ENCODE assay signal across 20 mouse cellular contexts in genomic region chr2:128174604-128175342, GRCm38 (mm10). TPM values are rescaled to one million over a fixed set of nuclear protein-coding genes. Genes with fewer than 3 reads are reported as not detected.
DNase-seq lines count a peak whose midpoint lies in the region; ATAC-seq and TF ChIP-seq lines count a peak whose summit lies in the region.
"Had no signal": no experiment of that assay in that cellular context is flagged by ENCODE, and none has a peak within 500 bp of the region (broad histone marks: within the 10 kb centered on the region; RNA-seq: fewer than 3 reads in every experiment).

No protein-coding gene starts in this region.

- peaks cover 9% of the 10 kb centered on the region for H3K4me1 ChIP-seq in hindbrain, postnatal 0 days (ENCODE audit: insufficient read depth, low read length)
- H3K4me1 ChIP-seq in hindbrain, embryonic 14.5 days (replicated peaks; ENCODE audit: control insufficient read depth, insufficient read depth, low read length) = peaks cover 19% of the 10 kb centered on the region; the same call in 1 of the 2 replicates
- no peaks in the 10 kb centered on the region; the same call in 1 of the 2 replicates for H3K4me1 ChIP-seq in midbrain, postnatal 0 days (ENCODE audit: insufficient read depth, low read length)
- no peaks in the 10 kb centered on the region; the same call in 1 of the 2 replicates for H3K4me1 ChIP-seq in midbrain, embryonic 11.5 days (ENCODE audit: control insufficient read depth, insufficient read depth, low read length)
- H3K4me1 ChIP-seq in liver, embryonic 15.5 days (replicated peaks) = peaks cover 60% of the 10 kb centered on the region

- H3K27me3 ChIP-seq in hindbrain, postnatal 0 days (ENCODE audit: insufficient read depth, low read length) = no peaks in the 10 kb centered on the region
- no peaks in the 10 kb centered on the region for H3K27me3 ChIP-seq in hindbrain, embryonic 14.5 days (ENCODE audit: control insufficient read depth, insufficient read depth, low read length)
- H3K27me3 ChIP-seq in midbrain, postnatal 0 days (ENCODE audit: insufficient read depth, low read length) = no peaks in the 10 kb centered on the region
- H3K27me3 ChIP-seq in midbrain, embryonic 11.5 days (ENCODE audit: control insufficient read depth, insufficient read depth, low read length) = no peaks in the 10 kb centered on the region
- H3K27me3 ChIP-seq in liver, embryonic 15.5 days = no peaks in the 10 kb centered on the region
- H3K27me3 ChIP-seq: embryonic facial prominence, embryonic 12.5 days; hindbrain, embryonic 13.5 days; limb, embryonic 13.5 days; midbrain, embryonic 13.5 days; Patski had no signal

- H3K4me3 ChIP-seq in hindbrain, postnatal 0 days (ENCODE audit: low read length) = no peak overlapping the region
- H3K4me3 ChIP-seq in hindbrain, embryonic 14.5 days (replicated peaks; ENCODE audit: low read length) = no peak overlapping the region
- no peak overlapping the region for H3K4me3 ChIP-seq in midbrain, postnatal 0 days (ENCODE audit: low read depth, low read length)
- no peak overlapping the region for H3K4me3 ChIP-seq in midbrain, embryonic 11.5 days (ENCODE audit: low read depth, low read length)
- H3K4me3 ChIP-seq in liver, embryonic 15.5 days (replicated peaks) = no peak overlapping the region
- H3K4me3 ChIP-seq: embryonic facial prominence, embryonic 12.5 days; hindbrain, embryonic 13.5 days; limb, embryonic 13.5 days; midbrain, embryonic 13.5 days had no signal

- no peak for TF ChIP-seq CTCF in hindbrain, postnatal 0 days (IDR thresholded peaks at IDR 0.05; ENCODE audit: low read depth)
- no peak for TF ChIP-seq CTCF in midbrain, postnatal 0 days (IDR thresholded peaks at IDR 0.05)

- 58% methylated on average over 9 of the region's 9 CpGs for WGBS in hindbrain, postnatal 0 days
- WGBS in hindbrain, embryonic 14.5 days = 67% methylated on average over 9 of the region's 9 CpGs
- WGBS in midbrain, postnatal 0 days = 71% methylated on average over 9 of the region's 9 CpGs
- 76% methylated on average over 9 of the region's 9 CpGs for WGBS in midbrain, embryonic 11.5 days
- WGBS in liver, embryonic 15.5 days (ENCODE audit: insufficient replicate concordance) = 50% methylated on average over 9 of the region's 9 CpGs

- no peak overlapping the region for H3K27ac ChIP-seq in hindbrain, postnatal 0 days
- no peak overlapping the region for H3K27ac ChIP-seq in hindbrain, embryonic 14.5 days
- H3K27ac ChIP-seq in midbrain, postnatal 0 days (ENCODE audit: low read depth, low read length) = no peak overlapping the region
- no peak overlapping the region for H3K27ac ChIP-seq in midbrain, embryonic 11.5 days (ENCODE audit: low read depth, low read length)
- peak overlapping the region; percentile 74 for H3K27ac ChIP-seq in liver, embryonic 15.5 days (replicated peaks)
- H3K27ac ChIP-seq: embryonic facial prominence, embryonic 12.5 days; hindbrain, embryonic 13.5 days; limb, embryonic 13.5 days; macrophage; midbrain, embryonic 13.5 days had no signal

- H3K36me3 ChIP-seq in hindbrain, postnatal 0 days (ENCODE audit: insufficient read depth, low read length) = no peaks in the 10 kb centered on the region
- H3K36me3 ChIP-seq in hindbrain, embryonic 14.5 days (replicated peaks; ENCODE audit: control insufficient read depth, insufficient read depth) = no peaks in the 10 kb centered on the region
- H3K36me3 ChIP-seq in midbrain, postnatal 0 days (ENCODE audit: insufficient read depth, low read length) = no peaks in the 10 kb centered on the region
- H3K36me3 ChIP-seq in midbrain, embryonic 11.5 days (ENCODE audit: control insufficient read depth, insufficient read depth, low read length) = no peaks in the 10 kb centered on the region
- H3K36me3 ChIP-seq in liver, embryonic 15.5 days (replicated peaks) = no peaks in the 10 kb centered on the region
- H3K36me3 ChIP-seq: embryonic facial prominence, embryonic 12.5 days; hindbrain, embryonic 13.5 days; limb, embryonic 13.5 days; midbrain, embryonic 13.5 days had no signal

- H3K4me2 ChIP-seq in hindbrain, postnatal 0 days (ENCODE audit: low read depth, low read length) = no peak overlapping the region
- H3K4me2 ChIP-seq in hindbrain, embryonic 14.5 days (replicated peaks) = no peak overlapping the region
- H3K4me2 ChIP-seq in midbrain, postnatal 0 days (ENCODE audit: low read depth, low read length, poor library complexity, severe bottlenecking) = no peak overlapping the region
- H3K4me2 ChIP-seq in midbrain, embryonic 11.5 days = no peak overlapping the region
- no peak overlapping the region for H3K4me2 ChIP-seq in liver, embryonic 15.5 days
- H3K4me2 ChIP-seq: embryonic facial prominence, embryonic 12.5 days; heart, embryonic 11.5 days; hindbrain, embryonic 13.5 days; limb, embryonic 13.5 days; midbrain, embryonic 13.5 days had no signal

- no peak for ATAC-seq in hindbrain, postnatal 0 days
- ATAC-seq in hindbrain, embryonic 14.5 days (ENCODE audit: low FRiP score) = no peak
- no peak for ATAC-seq in midbrain, postnatal 0 days (ENCODE audit: low FRiP score)
- no peak for ATAC-seq in midbrain, embryonic 11.5 days (ENCODE audit: low FRiP score)
- peak; percentile 67 for ATAC-seq in liver, embryonic 15.5 days (ENCODE audit: insufficient read depth)
- ATAC-seq: activated CD4-positive, CD25-positive, alpha-beta regulatory T cell, adult 4 months; midbrain, embryonic 13.5 days; Patski had no signal

- no peak overlapping the region for H3K9ac ChIP-seq in hindbrain, postnatal 0 days (replicated peaks; ENCODE audit: low read length)
- no peak overlapping the region for H3K9ac ChIP-seq in hindbrain, embryonic 14.5 days
- H3K9ac ChIP-seq in midbrain, postnatal 0 days (replicated peaks; ENCODE audit: low read length, poor library complexity, severe bottlenecking) = no peak overlapping the region
- no peak overlapping the region for H3K9ac ChIP-seq in midbrain, embryonic 11.5 days (ENCODE audit: low read length)
- H3K9ac ChIP-seq in liver, embryonic 15.5 days = no peak overlapping the region
- H3K9ac ChIP-seq: embryonic facial prominence, embryonic 12.5 days; hindbrain, embryonic 13.5 days; limb, embryonic 13.5 days; midbrain, embryonic 13.5 days had no signal

- DNase-seq in hindbrain, postnatal 0 days (ENCODE audit: low spot score) = peak; percentile 56
- no peak for DNase-seq in hindbrain, embryonic 14.5 days (ENCODE audit: low spot score)
- peak; percentile 54 for DNase-seq in midbrain, postnatal 0 days (ENCODE audit: low spot score)
- no peak for DNase-seq in midbrain, embryonic 11.5 days (ENCODE audit: low spot score, missing footprints)
- DNase-seq in spleen, postnatal 14 days (ENCODE audit: low spot score in 2 of 2) = no peak
- DNase-seq in left cerebral cortex, adult 18-20 months (ENCODE audit: low spot score in 2 of 2) = no peak
- DNase-seq in right cerebral cortex, postnatal 36 days (ENCODE audit: low spot score in 2 of 2) = no peak
- DNase-seq: cerebellum, adult 2 months; gastrocnemius, postnatal 10 days; heart, postnatal 14 days; kidney, adult 8-10 months had no signal

- no peaks in the 10 kb centered on the region for H3K9me3 ChIP-seq in hindbrain, postnatal 0 days (ENCODE audit: low read length)
- no peaks in the 10 kb centered on the region for H3K9me3 ChIP-seq in hindbrain, embryonic 14.5 days (ENCODE audit: control insufficient read depth, low read length)
- H3K9me3 ChIP-seq in midbrain, postnatal 0 days (ENCODE audit: low read length) = no peaks in the 10 kb centered on the region
- no peaks in the 10 kb centered on the region for H3K9me3 ChIP-seq in midbrain, embryonic 11.5 days (ENCODE audit: control insufficient read depth, low read length)
- no peaks in the 10 kb centered on the region for H3K9me3 ChIP-seq in liver, embryonic 15.5 days (replicated peaks)
- H3K9me3 ChIP-seq: embryonic facial prominence, embryonic 12.5 days; hindbrain, embryonic 13.5 days; limb, embryonic 13.5 days; midbrain, embryonic 13.5 days had no signal

RNA-seq across cellular contexts. Expression of gene Bcl2l11, which starts 48.9 kb away (rescaled TPM):
- 11.3 and 15.9 TPM in 2 replicates for total RNA-seq in hindbrain, postnatal 0 days (2014; rRNA removed)
- 7.8 and 7.9 TPM in 2 replicates for polyA plus RNA-seq in hindbrain, postnatal 0 days (2015; fragmentation: Nextera tagmentation; extraction: Ambion mirVana)
- polyA plus RNA-seq in hindbrain, embryonic 14.5 days (2014; fragmentation: Nextera tagmentation; extraction: Ambion mirVana) = 12.2 and 12.9 TPM in 2 replicates
- total RNA-seq in midbrain, postnatal 0 days (2014; rRNA removed) = 6.5 and 13.1 TPM in 2 replicates
- polyA plus RNA-seq in midbrain, postnatal 0 days (2015; fragmentation: Nextera tagmentation; extraction: Ambion mirVana) = 3.7 and 5.1 TPM in 2 replicates
- polyA plus RNA-seq in midbrain, embryonic 11.5 days (2014; fragmentation: Nextera tagmentation; extraction: Ambion mirVana) = 15.1 and 16.9 TPM in 2 replicates
- 4.9 and 6.1 TPM in 2 replicates for polyA plus RNA-seq in liver, embryonic 15.5 days (2015; fragmentation: Nextera tagmentation; extraction: Ambion mirVana)
- 1 to 10 TPM; 5.6 to 6.3 TPM for total RNA-seq in left cerebral cortex, adult 18-20 months (2021)

Comparison
In these comparisons a context has a peak if more than half of its experiments do, and no peak if none do; other contexts are left out.
1. DNase-seq: peak in hindbrain, postnatal 0 days (single experiment) and midbrain, postnatal 0 days (single experiment); none in hindbrain, embryonic 14.5 days (single experiment), midbrain, embryonic 11.5 days (single experiment), spleen, postnatal 14 days (0 of 2), left cerebral cortex, adult 18-20 months (0 of 2) and right cerebral cortex, postnatal 36 days (0 of 2).